7 mouse cellular contexts compared by ENCODE assay signal in genomic region chr9:58204448-58205000, GRCm38 (mm10). TPM values are rescaled to one million over a fixed set of nuclear protein-coding genes. Genes with fewer than 3 reads are reported as not detected.
A peak's percentile ranks its signal among the peaks of the same experiment; 100 is the strongest.
DNase-seq lines count a peak whose midpoint lies in the region; ATAC-seq lines count a peak whose summit lies in the region.

No protein-coding gene starts in this region.

- H3K27ac ChIP-seq in intestine, embryonic 14.5 days (ENCODE audit: low read depth): no peak overlapping the region
- peak overlapping the region; percentile 74; the same call in 1 of the 2 replicates for H3K27ac ChIP-seq in midbrain, embryonic 10.5 days (replicated peaks)

- peak overlapping the region; percentile 34; the same call in 1 of the 2 replicates for H3K9ac ChIP-seq in intestine, embryonic 14.5 days (ENCODE audit: low read length)

- WGBS in intestine, embryonic 14.5 days: 5% methylated on average over 18 of the region's 18 CpGs
- 6% methylated on average over 18 of the region's 18 CpGs for WGBS in midbrain, embryonic 10.5 days

- H3K9me3 ChIP-seq in intestine, embryonic 14.5 days (ENCODE audit: control insufficient read depth, low read length): no peaks in the 10 kb centered on the region
- H3K9me3 ChIP-seq in midbrain, embryonic 10.5 days (replicated peaks): no peaks in the 10 kb centered on the region

- H3K27me3 ChIP-seq in intestine, embryonic 14.5 days (replicated peaks; ENCODE audit: control insufficient read depth, insufficient read depth, low read length): peaks cover 48% of the 10 kb centered on the region
- H3K27me3 ChIP-seq in midbrain, embryonic 10.5 days (ENCODE audit: low read depth, poor library complexity, severe bottlenecking): peaks cover 78% of the 10 kb centered on the region

- DNase-seq in adrenal gland, adult 2 months: peak; percentile 97
- peak; percentile 85 for DNase-seq in embryo, embryonic 11.5 days (ENCODE audit: low read depth, low spot score)
- DNase-seq in gastrocnemius, postnatal 36 days: peak; percentile 92 to 93
- DNase-seq in intestine, embryonic 14.5 days (ENCODE audit: low spot score): peak; percentile 99
- peak; percentile 82 to 89 for DNase-seq in left cerebral cortex, postnatal 36 days (ENCODE audit: low spot score in 2 of 2)
- peak; percentile 92 for DNase-seq in midbrain, embryonic 10.5 days (ENCODE audit: low spot score)
- DNase-seq in right cerebral cortex, postnatal 4 days: peak; percentile 91

- peak; percentile 81 for ATAC-seq in intestine, embryonic 14.5 days (replicated peaks; ENCODE audit: low FRiP score, low TSS enrichment, low read depth)

- H3K4me3 ChIP-seq in intestine, embryonic 14.5 days (ENCODE audit: low read depth, low read length): peak overlapping the region; percentile 31
- peak overlapping the region; percentile 53 for H3K4me3 ChIP-seq in midbrain, embryonic 10.5 days

- H3K4me1 ChIP-seq in intestine, embryonic 14.5 days (replicated peaks; ENCODE audit: control insufficient read depth, insufficient read depth, low read length): peaks cover 2% of the 10 kb centered on the region; the same call in 1 of the 2 replicates
- peaks cover 50% of the 10 kb centered on the region for H3K4me1 ChIP-seq in midbrain, embryonic 10.5 days

- H3K36me3 ChIP-seq in intestine, embryonic 14.5 days (ENCODE audit: control insufficient read depth, insufficient read depth, low read length): no peaks in the 10 kb centered on the region
- no peaks in the 10 kb centered on the region for H3K36me3 ChIP-seq in midbrain, embryonic 10.5 days

- peak overlapping the region; percentile 55 for H3K4me2 ChIP-seq in intestine, embryonic 14.5 days (ENCODE audit: low read length)

- intact Hi-C loops in gastrocnemius, postnatal 36 days (cut with DNase I): loop anchor here (1.0 kb wide), 1 partner anchor 166 kb away; no protein-coding TSS in a partner anchor
- intact Hi-C loops in left cerebral cortex, postnatal 36 days (cut with DNase I): loop anchor here (1.0 to 2.0 kb wide), 2 partner anchors 154 to 166 kb away; no protein-coding TSS in a partner anchor

RNA-seq across cellular contexts. Expression of gene Islr2, which starts 0.4 kb away (rescaled TPM):
- 1 to 10 TPM; 1.5 to 2.0 TPM for total RNA-seq in adrenal gland, adult 2 months (2021)
- 1.3 and 2.0 TPM in 2 replicates for polyA plus RNA-seq in adrenal gland, adult 2 months (2012; rRNA removed)
- 1 to 10 TPM; 2.6 to 4.7 TPM for total RNA-seq in gastrocnemius, postnatal 36 days (2021)
- 1.7 and 1.8 TPM in 2 replicates for polyA plus RNA-seq in intestine, embryonic 14.5 days (2014; fragmentation: Nextera tagmentation; extraction: Ambion mirVana)
- total RNA-seq in left cerebral cortex, postnatal 36 days (2021): 10 to 100 TPM; 75.1 to 80.7 TPM
- 5.2 and 8.1 TPM in 2 replicates for polyA plus RNA-seq in midbrain, embryonic 10.5 days (2016; fragmentation: Nextera tagmentation; extraction: Ambion mirVana)

RNA-seq across cellular contexts. Expression of gene Islr, which starts 0.4 kb away (rescaled TPM):
- total RNA-seq in adrenal gland, adult 2 months (2021): 10 to 100 TPM; 23.5 to 30.9 TPM
- 93.8 and 107 TPM in 2 replicates for polyA plus RNA-seq in adrenal gland, adult 2 months (2012; rRNA removed)
- 10 to 100 TPM; 20.5 to 24.0 TPM for total RNA-seq in gastrocnemius, postnatal 36 days (2021)
- 65.5 and 71.3 TPM in 2 replicates for polyA plus RNA-seq in intestine, embryonic 14.5 days (2014; fragmentation: Nextera tagmentation; extraction: Ambion mirVana)
- 10 to 100 TPM; 13.8 to 16.8 TPM for total RNA-seq in left cerebral cortex, postnatal 36 days (2021)
- 7.4 and 15.4 TPM in 2 replicates for polyA plus RNA-seq in midbrain, embryonic 10.5 days (2016; fragmentation: Nextera tagmentation; extraction: Ambion mirVana)

RNA-seq across cellular contexts. Expression of gene Pml, which starts 45.1 kb away (rescaled TPM):
- total RNA-seq in adrenal gland, adult 2 months (2021): 10 to 100 TPM; 20.8 to 28.0 TPM
- 27.7 and 33.4 TPM in 2 replicates for polyA plus RNA-seq in adrenal gland, adult 2 months (2012; rRNA removed)
- 1 to 10 TPM; 4.0 to 4.3 TPM for total RNA-seq in gastrocnemius, postnatal 36 days (2021)
- polyA plus RNA-seq in intestine, embryonic 14.5 days (2014; fragmentation: Nextera tagmentation; extraction: Ambion mirVana): 16.9 and 17.7 TPM in 2 replicates
- 10 to 100 TPM; 13.7 to 17.5 TPM for total RNA-seq in left cerebral cortex, postnatal 36 days (2021)
- polyA plus RNA-seq in midbrain, embryonic 10.5 days (2016; fragmentation: Nextera tagmentation; extraction: Ambion mirVana): 13.4 and 14.1 TPM in 2 replicates

RNA-seq across cellular contexts. Expression of gene Stoml1, which starts 48.4 kb away (rescaled TPM):
- 10 to 100 TPM; 13.8 to 17.2 TPM for total RNA-seq in adrenal gland, adult 2 months (2021)
- polyA plus RNA-seq in adrenal gland, adult 2 months (2012; rRNA removed): 38.1 and 38.4 TPM in 2 replicates
- 1 to 10 TPM; 5.5 to 7.5 TPM for total RNA-seq in gastrocnemius, postnatal 36 days (2021)
- polyA plus RNA-seq in intestine, embryonic 14.5 days (2014; fragmentation: Nextera tagmentation; extraction: Ambion mirVana): 21.3 and 22.9 TPM in 2 replicates
- total RNA-seq in left cerebral cortex, postnatal 36 days (2021): 10 to 100 TPM; 64.6 to 72.4 TPM
- 32.2 and 39.9 TPM in 2 replicates for polyA plus RNA-seq in midbrain, embryonic 10.5 days (2016; fragmentation: Nextera tagmentation; extraction: Ambion mirVana)

Comparison
In these comparisons a context has a peak if more than half of its experiments do, and no peak if none do; other contexts are left out.
1. RNA of gene Islr2, which starts 0.4 kb away (total RNA-seq): 75.1 to 80.7 TPM in left cerebral cortex, postnatal 36 days; 2.6 to 4.7 TPM in gastrocnemius, postnatal 36 days and 1.5 to 2.0 TPM in adrenal gland, adult 2 months; every median in the first group is over 10 times any median in the second.
2. Peak in every context shown above with its lines, with median percentiles within 50 percentile points of each other: DNase-seq.